Mouse (Mus musculus) left cerebral cortex, postnatal 4 days (tissue): Measurements from ENCODE around the gene Zfp58. TPM values are rescaled to one million over a fixed set of nuclear protein-coding genes. Genes with fewer than 3 reads are reported as not detected.
A peak's percentile ranks its signal among the peaks of the same experiment; 100 is the strongest.
"Not testable (repeated sequence)": the region's sequence is repeated elsewhere in the genome, so short reads cannot be mapped to it uniquely, and the experiment has no call there.

ENCODE experiments used
- DNase-seq: peaks from one replicate; pipeline ENCODE4 v3.0.0-alpha.2; 2022
- intact Hi-C: fragments of 180-260 bp; cut with DNase I; formaldehyde crosslinking; loops from one replicate; pipeline ENCODE4 v1.15.1; 2025
- total RNA-seq, 2 experiments: library from RNA; stranded (reverse); gene quantifications; 2 replicates each; pipeline ENCODE4 v1.2.3; 2021

Zfp58 gene
- 1 to 10 TPM; 7.9 to 8.3 TPM for total RNA-seq

DNA sequence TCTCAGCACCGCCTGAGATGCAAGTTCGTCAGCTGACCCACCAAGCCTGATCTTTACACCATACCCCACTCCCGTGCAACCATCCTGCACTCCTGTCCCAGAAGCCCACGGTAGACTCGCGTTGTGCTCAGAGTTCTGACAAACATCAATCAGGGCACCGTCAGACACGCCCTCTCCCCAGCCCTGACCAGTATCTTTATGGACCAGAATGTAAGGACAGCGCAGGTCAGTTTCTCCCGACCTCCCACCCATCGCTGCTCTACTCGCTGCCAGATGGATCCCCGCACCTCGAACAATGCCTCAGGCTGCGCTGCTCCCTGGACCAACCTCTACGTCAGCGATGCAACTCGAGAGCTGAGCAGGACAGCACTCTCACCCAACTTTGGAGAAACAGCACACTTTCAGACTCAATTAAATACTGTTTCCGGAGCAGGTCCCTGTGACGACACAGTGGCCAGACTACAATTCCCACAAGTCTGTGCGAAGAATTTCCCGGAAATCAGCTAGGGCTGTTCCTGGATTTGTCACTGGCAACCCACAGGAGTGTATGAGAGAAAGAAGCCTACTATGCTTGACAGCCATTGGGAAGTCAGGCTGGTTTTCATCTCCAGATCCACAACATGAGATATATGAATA lies at the start of gene Zfp58:
TSS of gene Zfp58 (minus strand) at position 472 of the 636 bp plus-strand sequence.
- peak; percentile 68 for DNase-seq
- intact Hi-C loops, result no loop called here

DNA sequence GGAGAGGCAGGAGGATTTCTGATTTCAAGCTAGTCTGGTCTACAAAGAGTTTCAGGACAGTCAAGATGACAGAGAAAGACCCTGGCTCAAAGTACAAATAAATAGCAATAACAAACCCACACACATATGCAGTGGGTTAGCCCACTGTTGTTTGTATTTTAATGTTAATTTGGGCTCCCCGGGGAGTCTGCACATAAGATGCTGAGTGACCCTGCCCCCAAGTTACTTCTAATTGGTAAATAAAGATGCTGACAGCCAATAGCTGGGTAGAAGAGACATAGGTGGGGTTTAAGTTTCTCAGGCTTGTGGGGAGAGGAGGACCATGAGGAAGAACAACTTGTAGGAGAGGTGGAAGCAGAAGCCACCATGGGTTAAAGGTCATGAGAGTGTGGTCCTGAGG lies 45.6 kb upstream of the Zfp58 start:
- no peak for DNase-seq
- intact Hi-C loops, result no loop called here

DNA sequence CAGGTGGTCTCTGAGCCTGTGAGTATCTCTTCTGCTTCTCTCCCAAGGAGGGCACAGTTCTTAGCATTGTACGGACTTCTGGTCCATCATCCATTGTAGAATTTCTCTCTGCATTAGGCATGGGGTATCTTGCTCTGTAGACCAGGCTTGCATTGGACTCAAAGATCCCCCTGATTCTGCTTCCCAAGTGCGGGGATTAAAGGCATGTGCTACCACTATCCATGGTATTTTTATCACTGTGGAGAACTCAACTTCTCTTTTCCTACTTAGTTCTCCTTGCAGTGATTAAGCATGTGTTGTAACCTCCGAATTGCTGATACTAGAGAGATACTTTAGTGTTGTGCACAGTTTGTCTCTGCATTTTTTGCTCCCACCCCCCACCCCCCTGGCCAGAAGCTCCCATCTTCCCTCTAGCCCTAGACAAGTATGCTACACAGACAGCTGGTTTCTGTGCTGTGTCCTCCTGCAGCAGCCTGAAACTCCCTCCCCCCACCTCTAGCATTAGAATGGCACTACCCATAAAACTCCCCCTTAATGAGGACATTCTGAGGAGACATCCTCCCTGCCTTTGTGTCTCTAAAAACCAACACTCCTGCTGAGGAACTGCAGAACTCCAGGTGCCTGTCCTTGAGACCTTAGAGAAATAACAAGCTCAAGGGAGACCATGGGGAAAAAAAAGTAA lies 26.8 kb upstream of the Zfp58 start:
- intact Hi-C loops, result no loop called here
- DNase-seq, result no peak

DNA sequence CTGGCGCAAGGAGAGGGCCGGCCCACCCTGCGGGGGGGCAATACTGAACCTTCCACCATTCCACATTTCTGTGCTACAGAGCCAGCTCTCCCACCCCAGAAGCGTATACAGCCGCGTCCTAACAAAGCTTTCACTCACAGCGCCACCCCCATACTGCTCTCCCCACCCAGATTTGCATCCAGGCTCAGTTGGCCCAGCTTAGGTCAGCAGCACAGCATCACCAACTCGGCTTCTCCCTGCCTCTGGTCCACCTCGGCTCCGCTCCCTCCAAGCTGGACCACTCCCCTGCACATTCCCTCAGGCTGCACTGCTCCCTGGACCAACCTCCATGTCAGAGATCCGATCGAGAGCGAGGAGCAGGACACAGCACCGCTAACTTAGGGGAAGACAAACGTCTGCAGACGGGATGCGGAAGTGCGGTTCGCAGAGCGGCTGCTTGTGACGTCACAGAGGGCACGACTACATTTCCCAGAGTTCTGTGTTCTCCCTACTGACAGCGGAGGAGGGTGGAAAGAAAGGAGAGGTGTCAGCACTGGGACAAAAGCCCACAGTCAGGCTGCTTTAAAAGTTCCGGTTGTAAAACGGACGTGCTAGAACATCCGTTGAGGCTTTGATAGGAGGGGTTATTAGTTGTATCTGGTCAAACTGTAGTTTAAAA lies 25.5 kb upstream of the Zfp58 start, which contains the start of the genes Gm26965 and Zfp87:
TSS of gene Gm26965 (minus strand) at position 399 of the 658 bp plus-strand sequence.
TSS of gene Zfp87 (minus strand) at position 425 of the 658 bp plus-strand sequence.
- DNase-seq, result peak; percentile 90
- intact Hi-C loops, result no loop called here

DNA sequence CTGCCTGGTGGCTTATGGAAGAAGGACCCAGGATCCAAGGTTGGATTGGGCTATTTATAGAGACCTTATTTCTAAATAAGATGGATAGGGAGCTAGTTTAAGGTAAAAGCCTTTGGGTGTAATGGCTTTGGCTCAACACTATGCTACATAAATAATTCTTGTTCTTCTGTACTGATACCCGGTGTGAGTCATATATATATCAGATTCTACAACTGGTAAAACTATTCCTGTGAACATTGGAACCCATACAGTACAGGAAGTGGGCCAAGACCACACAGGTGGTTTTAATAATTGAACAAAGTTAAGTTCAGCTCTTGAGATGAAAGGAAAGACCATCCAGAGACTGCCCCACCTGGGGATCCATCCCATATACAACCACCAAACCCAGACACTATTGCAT lies 553 bp upstream of the Zfp58 start:
- intact Hi-C loops, result no loop called here
- no peak for DNase-seq

DNA sequence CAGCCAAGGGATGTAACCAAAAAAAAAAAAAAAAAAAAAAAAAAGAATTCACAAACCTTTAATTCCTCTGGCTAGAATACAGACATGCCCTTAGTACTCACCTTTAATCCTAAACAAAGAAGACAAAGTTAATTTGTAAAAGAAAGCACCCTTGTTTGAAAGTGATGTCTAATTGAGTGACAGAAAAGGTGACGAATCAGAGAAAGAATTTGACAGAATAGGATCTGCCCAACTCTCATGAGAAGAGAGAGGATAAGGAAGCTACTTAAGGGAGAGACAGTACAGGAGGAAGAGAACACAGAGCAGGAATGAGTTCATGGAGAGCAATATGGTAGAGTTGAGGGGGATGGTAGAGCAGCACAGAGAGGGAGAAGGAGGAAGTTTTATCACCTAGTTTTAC lies 4.7 kb downstream of the Zfp58 start:
- DNase-seq, result no peak
- intact Hi-C loops, result no loop called here

DNA sequence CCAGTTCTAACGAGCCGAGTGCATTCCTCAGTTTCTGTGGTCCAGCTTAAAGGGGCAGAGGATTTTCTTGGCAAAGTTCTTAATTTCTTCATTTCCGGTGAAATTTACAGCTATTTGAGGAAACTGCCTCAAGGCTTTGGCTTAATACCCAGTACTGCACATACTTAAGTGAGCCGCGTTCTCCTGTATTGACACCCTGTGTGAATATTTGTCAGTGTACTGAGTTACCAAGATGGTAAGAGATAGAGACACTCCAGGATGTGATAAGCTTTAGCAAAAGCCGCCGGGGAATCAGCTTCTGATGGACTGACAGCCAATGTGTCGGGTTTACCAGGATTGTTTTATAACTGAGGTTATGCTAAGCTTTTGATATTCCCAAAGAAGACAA lies 15.9 kb downstream of the Zfp58 start:
- DNase-seq, result no peak

DNA sequence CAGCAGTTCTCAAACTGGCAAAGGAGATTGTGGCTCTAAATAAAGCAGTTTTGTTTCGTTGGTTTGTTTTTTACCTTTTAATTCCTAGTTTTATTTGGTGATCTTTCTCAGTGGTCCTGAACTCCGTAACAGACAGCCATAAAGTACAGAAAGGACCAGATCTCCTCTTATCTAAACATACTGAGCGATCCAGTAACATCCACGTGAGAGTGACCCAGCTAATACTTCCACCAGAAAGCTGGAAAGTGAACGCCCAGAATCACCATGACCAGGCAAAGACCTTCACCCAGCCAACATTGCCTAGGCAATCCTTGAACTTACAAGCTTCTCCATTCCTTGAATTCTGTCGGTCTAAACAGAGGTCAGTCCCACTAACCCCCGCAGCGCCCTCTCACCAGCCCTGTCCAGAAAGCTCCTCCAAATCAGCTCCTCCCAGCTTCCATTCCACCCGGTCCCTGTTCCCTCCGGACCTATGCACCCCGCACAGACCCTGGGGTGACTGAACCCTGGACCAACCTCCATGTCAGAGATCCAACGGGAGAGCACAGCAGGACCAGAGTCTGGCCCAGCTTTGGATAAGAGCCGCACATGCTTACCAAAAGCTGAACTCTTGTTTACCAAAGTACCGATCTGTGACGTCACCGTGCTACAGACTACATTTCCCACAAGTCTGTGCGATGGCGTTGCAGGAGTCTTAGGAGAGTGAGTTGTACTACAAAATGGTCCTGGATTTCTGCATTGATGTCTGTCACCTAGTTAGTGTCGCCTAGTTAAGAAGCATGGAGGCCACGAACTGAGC lies 16.5 kb downstream of the Zfp58 start, which contains the start of gene Zfp874b:
TSS of gene Zfp874b (minus strand) at position 634 of the 799 bp plus-strand sequence.
- intact Hi-C loops, result no loop called here
- DNase-seq, result peak; percentile 75

More for the DNA sequence above, 15.9 kb downstream of the Zfp58 start:
- intact Hi-C loops, result no loop called here

DNA sequence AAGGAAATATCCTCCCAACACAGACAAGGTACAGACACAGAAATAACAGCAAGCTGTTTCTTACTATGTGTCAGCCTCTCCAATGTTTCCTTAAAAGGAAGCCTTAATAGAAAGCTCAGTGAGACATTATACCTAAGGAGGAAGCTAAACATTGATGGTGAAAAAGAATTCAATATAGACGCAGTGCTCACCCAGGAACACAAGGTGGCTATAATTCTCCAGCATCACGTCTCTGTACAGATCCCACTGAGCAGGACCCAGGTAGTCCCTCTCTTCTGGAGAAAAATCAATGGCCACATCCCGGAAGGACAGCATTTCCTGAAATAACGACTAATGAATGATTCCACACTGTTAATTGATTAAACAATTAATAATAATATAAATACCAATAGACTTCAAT lies 18.8 kb downstream of the Zfp58 start:
- intact Hi-C loops, result no loop called here
- no peak for DNase-seq

DNA sequence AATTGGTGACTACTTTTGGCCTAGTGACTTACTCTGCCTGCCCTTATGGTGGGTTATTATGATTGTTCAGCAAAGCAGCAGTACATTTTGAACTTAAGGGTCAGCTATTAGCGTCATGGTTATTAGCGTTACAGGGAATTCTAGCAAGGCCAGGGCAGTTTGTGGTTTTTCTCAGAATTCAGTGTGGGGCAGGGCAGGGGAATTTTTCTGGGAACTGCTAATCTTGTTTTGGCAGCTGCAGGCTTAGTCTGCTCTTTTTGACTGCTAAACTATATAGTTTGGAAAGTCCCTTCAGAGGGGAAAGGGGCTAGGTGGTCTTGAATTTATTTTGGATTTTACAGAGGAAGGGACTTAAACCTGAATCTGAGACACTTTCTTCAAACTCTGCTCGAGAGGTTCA lies 31.1 kb downstream of the Zfp58 start:
- intact Hi-C loops, result no loop called here
- no peak for DNase-seq

DNA sequence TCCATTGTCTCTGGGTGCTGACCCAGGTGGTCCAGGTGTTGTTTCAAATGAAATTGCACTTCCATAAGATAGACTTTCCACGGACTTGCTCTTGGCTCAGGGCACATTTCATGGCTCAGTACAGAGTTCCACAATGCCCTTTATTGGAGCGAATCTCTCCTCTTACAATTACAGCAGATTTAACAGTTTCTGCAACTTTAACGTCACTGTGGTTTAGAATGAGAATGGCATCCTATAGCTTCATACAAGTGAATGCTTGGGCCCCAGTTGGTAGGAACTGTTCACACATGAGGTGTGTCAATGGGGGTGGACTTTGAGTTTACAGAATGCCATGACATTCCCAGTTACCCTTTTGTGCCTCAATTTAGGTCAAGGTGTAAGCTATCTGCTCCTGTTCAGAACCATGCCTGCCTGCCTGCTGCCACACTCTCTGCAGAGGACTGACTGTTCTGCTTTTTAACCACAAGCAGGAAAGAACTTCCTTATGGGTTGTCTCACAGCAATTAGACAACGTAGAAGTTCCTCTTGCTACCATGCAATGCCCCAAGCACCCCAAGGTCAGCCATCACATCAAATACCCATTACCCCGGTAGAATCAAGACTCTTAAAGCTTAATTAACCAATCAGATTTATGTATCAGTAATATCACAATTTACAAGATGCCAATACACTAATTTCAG lies 36.7 kb downstream of the Zfp58 start:
- DNase-seq, intact Hi-C loops: not testable (repeated sequence)

DNA sequence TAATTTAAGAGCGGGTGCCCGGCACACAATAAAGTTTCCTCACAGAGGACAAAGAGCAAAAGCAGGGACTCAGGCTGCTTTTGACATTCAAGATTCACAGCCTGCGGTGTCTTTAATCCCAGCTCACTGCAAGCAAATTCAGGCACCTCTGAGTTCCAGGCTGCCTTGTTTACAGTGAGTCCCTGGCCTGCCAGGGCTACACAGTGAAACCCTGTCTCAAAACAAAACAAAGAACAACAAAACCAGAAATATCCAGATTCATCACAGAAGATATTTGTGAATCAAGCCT lies 48.4 kb downstream of the Zfp58 start:
- intact Hi-C loops, result no loop called here
- DNase-seq, result no peak

DNA sequence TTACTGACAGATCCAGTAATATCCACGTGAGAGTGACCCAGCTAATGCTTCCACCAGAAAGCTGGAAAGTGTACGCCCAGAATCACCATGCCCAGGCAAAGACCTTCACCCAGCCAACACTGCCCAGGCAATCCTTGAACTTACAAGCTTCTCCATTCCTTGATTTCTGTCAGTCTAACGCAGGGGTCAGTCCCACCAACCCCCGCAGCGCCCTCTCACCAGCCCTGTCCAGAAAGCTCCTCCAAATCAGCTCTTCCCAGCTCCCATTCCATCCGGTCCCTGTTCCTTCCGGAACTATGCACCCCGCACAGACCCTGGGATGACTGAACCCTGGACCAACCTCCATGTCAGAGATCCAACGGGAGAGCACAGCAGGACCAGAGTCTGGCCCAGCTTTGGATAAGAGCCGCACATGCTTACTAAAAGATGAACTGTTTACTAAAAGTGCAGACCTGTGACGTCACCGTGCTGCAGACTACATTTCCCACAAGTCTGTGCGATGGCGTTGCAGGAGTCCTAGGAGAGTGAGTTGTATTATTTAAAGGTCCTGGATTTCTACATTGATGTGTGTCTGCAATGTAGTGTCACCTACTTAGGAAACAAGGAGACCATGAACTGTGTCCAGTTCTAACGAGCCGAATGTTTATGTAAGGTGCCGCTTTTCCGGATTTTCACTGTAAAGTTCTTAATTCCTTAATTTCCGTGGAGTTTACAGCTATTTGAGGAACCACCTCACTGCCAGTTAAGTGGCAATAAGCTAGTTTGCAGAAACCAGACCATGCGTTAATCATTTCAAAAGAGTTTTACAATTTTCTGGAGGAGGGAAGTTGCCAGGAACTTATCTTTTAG lies 49.0 kb downstream of the Zfp58 start, which contains the start of gene Zfp874a:
TSS of gene Zfp874a (minus strand) at position 453 of the 849 bp plus-strand sequence.
- DNase-seq, result peak; percentile 81
- intact Hi-C loops, result no loop called here

Other genes with a start within 250 kb of the Zfp58 start
- 10 to 100 TPM; 23.9 to 25.0 TPM for gene Zfp458, start 222.1 kb downstream of the Zfp58 start, total RNA-seq
- 1 to 10 TPM; 3.3 to 3.8 TPM for gene Zfp457, start 194.1 kb downstream of the Zfp58 start, total RNA-seq
- gene Zfp595, start 168.0 kb downstream of the Zfp58 start, total RNA-seq, result 1 to 10 TPM; 2.9 to 3.3 TPM
- gene Gm28044, start 140.0 kb downstream of the Zfp58 start, total RNA-seq, result not detected
- 1 to 10 TPM in 1 of 2 experiments, under 1 TPM in 1; 0.58 to 1.1 TPM for gene Zfp953, start 139.9 kb downstream of the Zfp58 start, total RNA-seq
- not detected for gene Gm28041, start 124.8 kb downstream of the Zfp58 start, total RNA-seq
- under 1 TPM; 0.60 to 0.82 TPM for gene Zfp456, start 124.7 kb downstream of the Zfp58 start, total RNA-seq
- gene Zfp429, start 100.7 kb downstream of the Zfp58 start, total RNA-seq, result 1 to 10 TPM; 3.1 to 3.2 TPM
- 1 to 10 TPM; 1.7 to 2.8 TPM for gene Zfp459, start 79.1 kb downstream of the Zfp58 start, total RNA-seq
- 10 to 100 TPM in 1 of 2 experiments, 1 to 10 TPM in 1; 8.6 to 10.8 TPM for gene Zfp874a, start 48.9 kb downstream of the Zfp58 start, total RNA-seq
- gene Zfp874b, start 16.3 kb downstream of the Zfp58 start, total RNA-seq, result 10 to 100 TPM; 10.6 to 12.1 TPM
- gene Gm26965, start 25.6 kb upstream of the Zfp58 start, total RNA-seq, result not detected
- 10 to 100 TPM; 25.6 to 26.7 TPM for gene Zfp87, start 25.6 kb upstream of the Zfp58 start, total RNA-seq
- 10 to 100 TPM; 10.1 to 10.9 TPM for gene Zfp748, start 53.3 kb upstream of the Zfp58 start, total RNA-seq
- gene Zfp729b, start 109.2 kb upstream of the Zfp58 start, total RNA-seq, result 10 to 100 TPM; 11.3 to 11.4 TPM
- gene Gm49345, start 137.2 kb upstream of the Zfp58 start, total RNA-seq, result 1 to 10 TPM in 1 of 2 experiments, under 1 TPM in 1; 0.48 to 1.1 TPM
- gene Zfp729a, start 137.2 kb upstream of the Zfp58 start, total RNA-seq, result 1 to 10 TPM; 9.7 to 10.0 TPM
- 10 to 100 TPM; 21.5 to 25.0 TPM for gene Zfp738, start 186.5 kb upstream of the Zfp58 start, total RNA-seq
- gene Zfp65, start 228.6 kb upstream of the Zfp58 start, total RNA-seq, result 10 to 100 TPM; 20.6 TPM